9 mouse cellular contexts compared by ENCODE assay signal in genomic region chr8:124070363-124071324, GRCm38 (mm10). TPM values are rescaled to one million over a fixed set of nuclear protein-coding genes. Genes with fewer than 3 reads are reported as not detected.
DNase-seq lines count a peak whose midpoint lies in the region; ATAC-seq and TF ChIP-seq lines count a peak whose summit lies in the region.
"Had no signal": no experiment of that assay in that cellular context is flagged by ENCODE, and none has a peak within 500 bp of the region (broad histone marks: within the 10 kb centered on the region; RNA-seq: fewer than 3 reads in every experiment).

No protein-coding gene starts in this region.

- WGBS in hindbrain, embryonic 14.5 days: 22% methylated on average over 18 of the region's 18 CpGs

- no peak overlapping the region for H3K4me3 ChIP-seq in hindbrain, embryonic 14.5 days (replicated peaks; ENCODE audit: low read length)
- H3K4me3 ChIP-seq in gastrocnemius, adult 2 months: no peak overlapping the region

- ATAC-seq in hindbrain, embryonic 14.5 days (ENCODE audit: low FRiP score): peak; percentile 77

- H3K27me3 ChIP-seq in hindbrain, embryonic 14.5 days (ENCODE audit: control insufficient read depth, insufficient read depth, low read length): no peaks in the 10 kb centered on the region

- peak overlapping the region; percentile 74 for H3K27ac ChIP-seq in hindbrain, embryonic 14.5 days
- H3K27ac ChIP-seq in gastrocnemius, adult 2 months: no peak overlapping the region
- H3K27ac ChIP-seq: liver, embryonic 14.5 days had no signal

- H3K9me3 ChIP-seq in hindbrain, embryonic 14.5 days (ENCODE audit: control insufficient read depth, low read length): no peaks in the 10 kb centered on the region

- H3K9ac ChIP-seq in hindbrain, embryonic 14.5 days: no peak overlapping the region
- H3K9ac ChIP-seq: liver, embryonic 14.5 days had no signal

- 0 out of 2 replicates have a peak overlapping the region, but pooled peaks have one; percentile 24 for H3K4me2 ChIP-seq in hindbrain, embryonic 14.5 days (replicated peaks)

- no peak for TF ChIP-seq CTCF in gastrocnemius, adult 2 months (IDR thresholded peaks at IDR 0.05)

- DNase-seq in cerebellum, adult 9-10 months: peak; percentile 6
- no peak for DNase-seq in cerebellum, adult 11-12 months
- peak; percentile 76 to 85 for DNase-seq in right cerebral cortex, postnatal 10 days (ENCODE audit: low spot score in 2 of 2)
- DNase-seq in right cerebral cortex, postnatal 25 days: no peak
- peak; percentile 75 for DNase-seq in hindbrain, embryonic 14.5 days (ENCODE audit: low spot score)
- DNase-seq in lung, postnatal 14 days: peak; percentile 57
- DNase-seq in adipocyte (ENCODE audit: low spot score): no peak
- DNase-seq in gastrocnemius, adult 2 months: no peak

- H3K4me1 ChIP-seq in hindbrain, embryonic 14.5 days (replicated peaks; ENCODE audit: control insufficient read depth, insufficient read depth, low read length): peaks cover 19% of the 10 kb centered on the region

- H3K36me3 ChIP-seq in hindbrain, embryonic 14.5 days (replicated peaks; ENCODE audit: control insufficient read depth, insufficient read depth): no peaks in the 10 kb centered on the region

- intact Hi-C loops in gastrocnemius, adult 2 months (cut with DNase I): no loop called here

RNA-seq across cellular contexts. Expression of gene Urb2, which starts 49.3 kb away (rescaled TPM):
- 4.9 and 5.5 TPM in 2 replicates for polyA plus RNA-seq in hindbrain, embryonic 14.5 days (2014; fragmentation: Nextera tagmentation; extraction: Ambion mirVana)
- 1 to 10 TPM; 5.8 to 6.0 TPM for total RNA-seq in gastrocnemius, adult 2 months (2021)

RNA-seq across cellular contexts. Expression of gene Taf5l, which starts 49.4 kb away (rescaled TPM):
- polyA plus RNA-seq in hindbrain, embryonic 14.5 days (2014; fragmentation: Nextera tagmentation; extraction: Ambion mirVana): 24.2 and 25.7 TPM in 2 replicates
- 10 to 100 TPM; 14.6 to 15.2 TPM for total RNA-seq in gastrocnemius, adult 2 months (2021)

Comparison
In these comparisons a context has a peak if more than half of its experiments do, and no peak if none do; other contexts are left out.
1. DNase-seq: peak in cerebellum, adult 9-10 months (single experiment), right cerebral cortex, postnatal 10 days (2 of 2), hindbrain, embryonic 14.5 days (single experiment) and lung, postnatal 14 days (single experiment); none in cerebellum, adult 11-12 months (single experiment), right cerebral cortex, postnatal 25 days (single experiment), adipocyte (single experiment) and gastrocnemius, adult 2 months (single experiment).